Mouse (Mus musculus): ENCODE data around the gene Cat.

DNA sequence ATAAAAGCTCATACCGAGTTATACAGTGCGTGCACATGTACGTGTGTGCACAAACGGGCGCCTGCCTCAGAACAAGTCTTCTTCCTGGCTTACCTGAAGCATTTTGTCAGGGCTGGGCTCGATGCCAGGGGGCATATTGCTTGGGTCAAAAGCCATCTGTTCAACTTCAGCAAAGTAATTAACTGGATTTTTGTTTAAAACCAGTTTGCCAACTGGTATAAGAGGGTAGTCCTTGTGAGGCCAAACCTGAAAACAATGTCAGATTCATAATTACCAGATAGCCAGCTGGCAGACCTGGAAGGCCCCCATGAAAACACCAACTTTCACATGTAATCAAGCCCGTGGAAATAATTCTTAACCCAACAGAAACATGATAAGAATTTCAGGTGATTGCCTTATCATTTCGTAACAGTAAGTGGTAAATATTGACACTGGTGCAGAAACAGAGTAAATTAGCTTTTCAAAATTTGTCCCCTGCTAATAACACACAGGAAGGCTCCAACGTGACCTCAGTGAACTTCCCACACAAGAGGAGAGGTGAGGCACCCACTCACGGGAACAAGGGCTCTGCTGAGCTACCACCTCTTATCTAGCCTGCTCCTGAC lies 17.9 kb downstream of the Cat start:
- TF ChIP-seq CTCF (IDR thresholded peaks at IDR 0.05; ENCODE audit: low read depth, low read length) (no peak), POLR2A (IDR thresholded peaks at IDR 0.05; ENCODE audit: borderline replicate concordance, low read depth, low read length) (no peak)

All from bone marrow macrophage, adult 2 months (primary cell).